Mouse (Mus musculus) embryonic fibroblast, embryonic 13.5 days (primary cell): ENCODE results near the gene Sh3bp1.
A peak's percentile ranks its signal among the peaks of the same experiment; 100 is the strongest.

Experiments used
- CTCF ChIP-seq: IDR thresholded peaks from 2 replicates; pipeline ENCODE4 v1.5.1; 2011; ENCODE audit warnings: mild to moderate bottlenecking, control low read depth, low read length, moderate library complexity, borderline replicate concordance; ENCODE audit not compliant: insufficient read depth
- POLR2A ChIP-seq: IDR thresholded peaks from 2 replicates; pipeline ENCODE4 v1.6.1; 2011; ENCODE audit warnings: low read depth, mild to moderate bottlenecking, control low read depth, low read length, moderate library complexity

DNA sequence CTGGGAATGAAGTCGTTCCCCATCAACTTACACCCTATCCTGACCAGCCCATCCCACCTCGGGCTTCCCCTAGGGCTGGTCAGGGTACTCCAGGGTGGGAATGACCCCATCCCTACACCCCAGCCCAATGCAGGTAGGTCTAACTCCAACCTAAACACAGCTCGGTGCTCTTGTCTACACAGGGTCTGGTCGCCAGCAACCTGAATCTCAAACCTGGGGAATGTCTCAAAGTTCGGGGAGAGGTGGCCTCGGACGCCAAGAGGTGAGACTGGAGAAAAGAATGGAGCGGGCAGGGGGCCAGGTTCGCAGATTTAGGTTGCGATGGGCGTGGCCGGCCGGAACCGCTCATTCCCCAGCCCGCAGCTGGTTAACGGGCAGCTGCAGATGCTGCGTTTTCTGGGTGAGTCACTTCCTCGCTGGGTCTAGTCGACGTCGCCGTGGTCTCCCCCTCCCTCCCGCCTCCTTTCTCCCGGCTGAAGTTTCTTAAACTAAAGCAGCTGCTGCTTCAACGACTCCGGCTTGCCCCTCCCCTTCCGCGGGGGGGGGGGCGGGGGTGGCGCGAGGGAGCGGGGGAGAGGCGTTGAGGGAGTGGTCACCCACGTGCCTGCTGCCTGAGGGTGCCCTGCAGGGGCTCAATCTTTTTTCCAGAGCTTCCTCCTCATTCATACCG lies 28.4 kb downstream of the Sh3bp1 start:
- no peak for TF ChIP-seq CTCF
- peak; percentile 67 for TF ChIP-seq POLR2A
